Mouse (Mus musculus) hindbrain, embryonic 11.5 days (tissue): ENCODE measurements around the gene Asb18. TPM values are rescaled to one million over a fixed set of nuclear protein-coding genes. Genes with fewer than 3 reads are reported as not detected.

Experiments used
- ATAC-seq: fragments of 200-750 bp; cut with Nextera tagmentation; 2 replicates; pipeline ENCODE4 v1.8.0; 2017; ENCODE audit warnings: mild to moderate bottlenecking, moderate TSS enrichment, moderate library complexity; ENCODE audit not compliant: low FRiP score
- DNase-seq: peaks from one replicate; pipeline ENCODE4 v3.0.0-alpha.2; 2015; ENCODE audit warnings: low spot score
- H3K27ac ChIP-seq: fragments of 300-500 bp; sonication (generic); 2 replicates; pipeline ENCODE4 v1.5.1; 2014; ENCODE audit warnings: mild to moderate bottlenecking, low read depth, low read length
- H3K27me3 ChIP-seq: fragments of 300-500 bp; sonication (generic); 2 replicates; pipeline ENCODE4 v1.6.1; 2014; ENCODE audit warnings: mild to moderate bottlenecking, low read length, moderate library complexity, mixed read lengths; ENCODE audit not compliant: control insufficient read depth, insufficient read depth
- H3K36me3 ChIP-seq: fragments of 300-500 bp; sonication (generic); 2 replicates; pipeline ENCODE4 v1.6.1; 2014; ENCODE audit warnings: mild to moderate bottlenecking, low read length, moderate library complexity, mixed read lengths; ENCODE audit not compliant: control insufficient read depth, insufficient read depth
- H3K4me1 ChIP-seq: fragments of 300-500 bp; sonication (generic); replicated peaks from 2 replicates; pipeline ENCODE4 v1.6.1; 2014; ENCODE audit warnings: low read length, mixed read lengths; ENCODE audit not compliant: control insufficient read depth, insufficient read depth
- H3K4me2 ChIP-seq: fragments of 300-500 bp; sonication (generic); replicated peaks from 2 replicates; pipeline ENCODE4 v1.6.1; 2014; ENCODE audit warnings: mild to moderate bottlenecking, low read depth, low read length
- H3K4me3 ChIP-seq: fragments of 300-500 bp; sonication (generic); 2 replicates; pipeline ENCODE4 v1.5.1; 2014; ENCODE audit warnings: low read depth, low read length
- H3K9ac ChIP-seq: fragments of 300-500 bp; sonication (generic); 2 replicates; pipeline ENCODE4 v1.6.1; 2014; ENCODE audit warnings: low read depth, low read length
- H3K9me3 ChIP-seq: fragments of 300-500 bp; sonication (generic); 2 replicates; pipeline ENCODE4 v1.6.1; 2016; ENCODE audit warnings: low read length; ENCODE audit not compliant: control insufficient read depth
- WGBS: fragments of 180-500 bp; shearing (Covaris S2); extraction: QIAGEN DNeasy Blood & Tissue Kit; methylation state at CpG from one replicate; pipeline ENCODE4 v1.1.7; 2014; 5-methylcytosine and 5-hydroxymethylcytosine counted together
- polyA plus RNA-seq: library from polyadenylated mRNA; unstranded; fragments of >200 nt; fragmentation: Nextera tagmentation; extraction: Ambion mirVana; gene quantifications from 2 replicates; pipeline ENCODE4 v1.2.1, GENCODE M21; 2014

Asb18 gene
- polyA plus RNA-seq, 1 experiment from 2014 or later, result 0.19 TPM

DNA sequence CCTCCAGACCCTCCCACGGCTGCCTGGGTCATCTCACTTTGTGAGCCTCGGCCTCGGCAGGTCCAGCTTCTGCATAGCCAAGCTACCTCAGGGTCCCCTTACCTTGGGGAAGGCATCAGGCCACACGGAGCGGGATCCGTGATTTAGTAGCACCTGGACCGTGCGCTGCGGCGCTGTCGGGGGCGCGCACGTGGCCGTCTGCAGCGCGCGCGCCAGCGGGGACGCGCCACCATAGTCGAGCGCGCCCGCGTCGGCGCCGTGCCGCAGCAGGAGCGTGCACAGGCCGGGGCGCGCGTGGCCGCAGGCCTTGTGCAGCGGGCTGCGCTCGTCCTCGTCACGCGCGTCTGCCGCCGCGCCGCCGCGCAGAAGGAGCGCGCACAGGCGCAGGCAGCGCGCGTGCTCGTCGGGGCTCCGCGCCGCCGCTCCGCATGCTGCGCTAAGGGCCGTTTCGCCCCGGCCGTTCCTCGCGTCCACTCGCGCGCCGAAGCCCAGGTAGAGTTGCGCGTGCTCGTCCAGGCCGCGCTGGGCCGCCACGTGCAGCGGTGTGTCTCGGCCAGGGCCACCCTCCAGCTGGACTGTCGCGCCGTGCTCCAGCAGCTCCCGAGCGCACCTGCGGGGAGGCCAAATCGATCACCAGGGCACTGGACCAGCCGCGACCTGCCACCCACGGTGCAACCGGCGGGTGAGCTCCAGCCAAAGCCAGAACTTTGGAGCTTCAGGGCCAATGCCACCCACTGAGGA lies 46.2 kb downstream of the Asb18 start:
- peak overlapping the region; percentile 57 for H3K4me3 ChIP-seq
- no peak overlapping the region for H3K27ac ChIP-seq
- H3K9ac ChIP-seq, result peak overlapping the region; percentile 40
- H3K36me3 ChIP-seq, result no peaks in the 10 kb centered on the region
- H3K9me3 ChIP-seq, result no peaks in the 10 kb centered on the region
- H3K27me3 ChIP-seq, result peaks cover 38% of the 10 kb centered on the region
- DNase-seq (peak; percentile 61), ATAC-seq (peak; percentile 61; the same call in 1 of the 2 replicates)
- WGBS, result under 1% methylated on average over 71 of the region's 95 CpGs
- peaks cover 2% of the 10 kb centered on the region; the same call in 1 of the 2 replicates for H3K4me1 ChIP-seq
- peak overlapping the region; percentile 98 for H3K4me2 ChIP-seq

GRCm38 (mm10) chr1:89967585-89967984 lies 46.9 kb downstream of the Asb18 start:
- H3K4me2 ChIP-seq, result peak overlapping the region; percentile 98
- H3K4me3 ChIP-seq, result peak overlapping the region; percentile 57
- peaks cover 7% of the 10 kb centered on the region for H3K4me1 ChIP-seq
- ATAC-seq (no peak), DNase-seq (no peak)
- no peaks in the 10 kb centered on the region for H3K9me3 ChIP-seq
- 21% methylated on average over 9 of the region's 9 CpGs for WGBS
- no peak overlapping the region for H3K27ac ChIP-seq
- H3K27me3 ChIP-seq, result peaks cover 38% of the 10 kb centered on the region
- H3K36me3 ChIP-seq, result no peaks in the 10 kb centered on the region
- H3K9ac ChIP-seq, result no peak overlapping the region

DNA sequence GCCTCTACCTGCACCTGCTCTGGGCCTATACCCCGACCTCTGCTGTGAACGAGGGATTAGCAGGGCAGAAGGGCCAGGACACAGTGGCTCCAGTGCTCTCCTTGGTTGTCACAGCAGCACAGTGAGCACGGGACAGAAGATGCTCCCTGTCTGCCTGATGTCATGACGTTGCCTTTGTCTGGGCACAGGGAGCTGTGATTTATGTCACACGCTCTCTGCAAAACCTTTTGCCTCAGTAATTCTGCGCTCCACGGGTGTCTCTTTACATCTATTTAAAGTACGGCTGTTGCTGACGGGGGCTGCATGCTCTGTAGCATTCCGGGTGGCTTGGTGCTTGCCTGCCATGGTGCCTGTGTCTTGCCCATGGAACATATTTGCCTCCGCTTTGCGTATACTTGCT lies 50.0 kb downstream of the Asb18 start:
- H3K9me3 ChIP-seq, result no peaks in the 10 kb centered on the region
- no peak overlapping the region for H3K9ac ChIP-seq
- peaks cover 8% of the 10 kb centered on the region for H3K4me1 ChIP-seq
- ATAC-seq, result no peak
- 38% methylated on average over 12 of the region's 12 CpGs for WGBS
- no peak overlapping the region for H3K4me2 ChIP-seq
- 0 out of 2 replicates have a peak overlapping the region, but pooled peaks have one; percentile 27 for H3K27ac ChIP-seq
- no peak for DNase-seq
- H3K4me3 ChIP-seq, result no peak overlapping the region
- peaks cover 20% of the 10 kb centered on the region for H3K27me3 ChIP-seq
- no peaks in the 10 kb centered on the region for H3K36me3 ChIP-seq

GRCm38 (mm10) chr1:89963296-89963695 lies 51.2 kb downstream of the Asb18 start:
- H3K36me3 ChIP-seq, result no peaks in the 10 kb centered on the region
- peaks cover 9% of the 10 kb centered on the region for H3K27me3 ChIP-seq
- H3K9ac ChIP-seq, result no peak overlapping the region
- no peak for ATAC-seq
- no peaks in the 10 kb centered on the region for H3K9me3 ChIP-seq
- H3K4me1 ChIP-seq, result peaks cover 8% of the 10 kb centered on the region
- no peak overlapping the region for H3K4me2 ChIP-seq
- DNase-seq, result no peak
- 85% methylated on average over 2 of the region's 2 CpGs for WGBS
- H3K4me3 ChIP-seq, result no peak overlapping the region
- no peak overlapping the region for H3K27ac ChIP-seq

DNA sequence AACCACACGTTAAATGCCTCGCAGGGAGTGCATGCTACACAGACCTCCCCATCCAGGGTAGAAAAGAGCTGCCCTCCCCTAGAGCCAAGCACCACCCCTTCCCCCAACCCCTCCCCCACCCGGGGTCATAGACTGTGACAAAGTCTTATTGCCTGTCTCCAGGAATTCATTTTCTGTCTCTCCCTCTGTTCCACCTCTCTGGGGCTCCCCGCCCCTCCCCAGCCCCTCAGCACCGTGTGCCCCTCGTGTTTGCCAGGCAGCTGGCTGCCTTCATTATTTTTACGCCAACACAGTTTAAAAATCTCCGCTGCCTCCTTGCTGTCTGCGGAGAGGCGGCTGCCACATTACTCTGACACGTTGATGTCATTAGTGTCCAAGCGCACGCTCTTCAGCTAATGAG lies 52.4 kb downstream of the Asb18 start:
- Histone ChIP-seq H3K27me3 (no peaks in the 10 kb centered on the region), H3K4me3 (no peak overlapping the region), H3K4me1 (peaks cover 8% of the 10 kb centered on the region), H3K9me3 (no peaks in the 10 kb centered on the region), H3K27ac (no peak overlapping the region), H3K36me3 (no peaks in the 10 kb centered on the region), H3K9ac (no peak overlapping the region), H3K4me2 (peak overlapping the region; percentile 9; the same call in 1 of the 2 replicates)
- whole genome bisulfite sequencing, result 8% methylated on average over 13 of the region's 13 CpGs
- DNase-seq (peak; percentile 39), ATAC-seq (peak; percentile 83)

- 85% methylated on average over 4 of the region's 4 CpGs for WGBS
- H3K27me3 ChIP-seq, result no peaks in the 10 kb centered on the region
- no peaks in the 10 kb centered on the region for H3K9me3 ChIP-seq
- H3K4me1 ChIP-seq, result peaks cover 6% of the 10 kb centered on the region
- no peak overlapping the region for H3K4me3 ChIP-seq
- H3K4me2 ChIP-seq, result no peak overlapping the region
- no peak overlapping the region for H3K9ac ChIP-seq
- H3K27ac ChIP-seq, result no peak overlapping the region
- H3K36me3 ChIP-seq, result no peaks in the 10 kb centered on the region
- ATAC-seq, result no peak
- DNase-seq, result no peak
These were observed 55.1 kb downstream of the Asb18 start for GRCm38 (mm10) chr1:89959393-89959792.

DNA sequence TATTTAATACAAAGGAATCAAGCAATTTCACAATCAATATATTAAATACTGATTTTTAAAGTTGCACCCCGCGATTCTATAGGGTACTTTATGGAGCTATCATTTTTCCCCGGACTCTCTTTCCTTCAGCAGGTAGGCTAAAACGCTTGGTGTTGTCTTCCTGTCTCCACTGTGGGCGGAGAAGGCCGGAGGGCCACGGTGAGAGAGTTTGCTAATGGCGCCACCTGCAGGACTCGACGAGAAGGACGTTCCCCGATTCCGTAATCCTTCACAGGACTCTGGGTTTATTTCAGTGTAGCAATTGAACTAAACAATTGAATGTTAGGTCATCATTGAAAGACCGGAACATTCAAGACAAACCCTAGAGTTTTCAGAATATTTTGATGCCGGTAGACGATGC lies 71.3 kb downstream of the Asb18 start:
- WGBS, result 4% methylated on average over 16 of the region's 16 CpGs
- ATAC-seq (peak; percentile 31; the same call in 1 of the 2 replicates), DNase-seq (peak; percentile 91)

GRCm38 (mm10) chr1:89942395-89942976 lies 72.0 kb downstream of the Asb18 start:
- Histone ChIP-seq H3K27ac (peak overlapping the region; percentile 87), H3K9ac (peak overlapping the region; percentile 21), H3K4me2 (peak overlapping the region; percentile 92), H3K9me3 (no peaks in the 10 kb centered on the region), H3K27me3 (peaks cover 37% of the 10 kb centered on the region), H3K4me3 (peak overlapping the region; percentile 34; the same call in 1 of the 2 replicates), H3K36me3 (no peaks in the 10 kb centered on the region), H3K4me1 (peaks cover 3% of the 10 kb centered on the region)
- WGBS, result 1% methylated on average over 15 of the region's 15 CpGs
- DNase-seq (peak; percentile 45), ATAC-seq (no peak)

More for the DNA sequence above, 71.3 kb downstream of the Asb18 start:
- Histone ChIP-seq H3K4me3 (no peak overlapping the region), H3K4me2 (peak overlapping the region; percentile 92; the same call in 1 of the 2 replicates), H3K27me3 (peaks cover 30% of the 10 kb centered on the region), H3K9ac (no peak overlapping the region), H3K27ac (no peak overlapping the region), H3K4me1 (peaks cover 3% of the 10 kb centered on the region), H3K36me3 (no peaks in the 10 kb centered on the region), H3K9me3 (no peaks in the 10 kb centered on the region)
